Mouse (Mus musculus) kidney, adult 18-20 months (tissue): ENCODE measurements around the gene Theg.
A peak's percentile ranks its signal among the peaks of the same experiment; 100 is the strongest.

ENCODE experiments used
- DNase-seq: peaks from one replicate; pipeline ENCODE4 v3.0.0; 2021

The Theg gene

GRCm38 (mm10) chr10:79587061-79587751, at the start of gene Theg:
Gene Theg (minus strand): TSS chr10:79587331.
- DNase-seq = no peak

GRCm38 (mm10) chr10:79636287-79636686, 49.2 kb upstream of the Theg start:
- DNase-seq = no peak

- DNase-seq = no peak
Measured at GRCm38 (mm10) chr10:79633006-79633777, 46.1 kb upstream of the Theg start.

- no peak for DNase-seq
Measured at GRCm38 (mm10) chr10:79631432-79631831, 44.3 kb upstream of the Theg start.

- DNase-seq = no peak
Measured at GRCm38 (mm10) chr10:79628377-79628776, 41.2 kb upstream of the Theg start.

- no peak for DNase-seq
Measured at GRCm38 (mm10) chr10:79626156-79626555, 39.0 kb upstream of the Theg start.

- no peak for DNase-seq
Measured at GRCm38 (mm10) chr10:79625398-79625797, 38.3 kb upstream of the Theg start.

- DNase-seq = no peak
Measured at GRCm38 (mm10) chr10:79623950-79624349, 36.8 kb upstream of the Theg start.

- DNase-seq = no peak
Measured at GRCm38 (mm10) chr10:79616376-79616775, 29.2 kb upstream of the Theg start.

GRCm38 (mm10) chr10:79615860-79616259, 28.7 kb upstream of the Theg start:
- DNase-seq = no peak

- DNase-seq = no peak
Measured at GRCm38 (mm10) chr10:79614305-79614643, 27.1 kb upstream of the Theg start.

- peak; percentile 64 for DNase-seq
Measured at GRCm38 (mm10) chr10:79613578-79614304, 26.6 kb upstream of the Theg start, which contains the start of gene C2cd4c. Gene C2cd4c (minus strand): TSS chr10:79614025.

GRCm38 (mm10) chr10:79612192-79613135, 25.3 kb upstream of the Theg start:
- no peak for DNase-seq

GRCm38 (mm10) chr10:79611296-79611695, 24.2 kb upstream of the Theg start:
- no peak for DNase-seq

GRCm38 (mm10) chr10:79609276-79609675, 22.1 kb upstream of the Theg start:
- DNase-seq = no peak

GRCm38 (mm10) chr10:79607892-79608291, 20.8 kb upstream of the Theg start:
- no peak for DNase-seq

GRCm38 (mm10) chr10:79606537-79606936, 19.4 kb upstream of the Theg start:
- DNase-seq = no peak

GRCm38 (mm10) chr10:79597936-79598230, 10.8 kb upstream of the Theg start:
- DNase-seq = no peak

GRCm38 (mm10) chr10:79597051-79597935, 10.2 kb upstream of the Theg start:
- no peak for DNase-seq

- DNase-seq = no peak
Measured at GRCm38 (mm10) chr10:79595590-79595929, 8.4 kb upstream of the Theg start.

GRCm38 (mm10) chr10:79594872-79595589, 7.9 kb upstream of the Theg start:
- peak; percentile 52 for DNase-seq
